Mouse (Mus musculus): Measurements from ENCODE around the gene Nadk2. TPM values are rescaled to one million over a fixed set of nuclear protein-coding genes. Genes with fewer than 3 reads are reported as not detected.

Gene Nadk2
- total RNA-seq (2018; cell fraction: chromatin; rRNA removed) = 10 to 100 TPM in 18 of 26 experiments, 1 to 10 TPM in 8; 1.2 to 43.8 (median 17.9) TPM
- 10 to 100 TPM in 8 of 26 experiments, 1 to 10 TPM in 18; 3.4 to 13.6 (median 7.4) TPM for total RNA-seq (2018; cell fraction: cytosol; rRNA removed)
- 10 to 100 TPM in 9 of 26 experiments, 1 to 10 TPM in 17; 3.0 to 27.6 (median 8.3) TPM for total RNA-seq (2018; cell fraction: nucleus; rRNA removed)
- 7.8 to 10.3 TPM (median 8.3 TPM) in 3 replicates for polyA plus RNA-seq (2018)

- H3K27ac ChIP-seq = peak within 1 kb of the TSS; percentile 56
- H3K36me3 ChIP-seq (ENCODE audit: inconsistent target) = no peaks in the 10 kb centered on the region
- peaks cover 43% of the 10 kb centered on the region for H3K79me2 ChIP-seq (ENCODE audit: inconsistent target)
- peak within 1 kb of the TSS; percentile 69 for H3K4me3 ChIP-seq (ENCODE audit: inconsistent target)
- under 1% methylated on average over 53 of the region's 54 CpGs for WGBS (ENCODE audit: missing documents)
Observed at GRCm38 (mm10) chr15:9070912-9071555, at the start of gene Nadk2. TSS of gene Nadk2 (plus strand) at chr15:9071260.

DNA sequence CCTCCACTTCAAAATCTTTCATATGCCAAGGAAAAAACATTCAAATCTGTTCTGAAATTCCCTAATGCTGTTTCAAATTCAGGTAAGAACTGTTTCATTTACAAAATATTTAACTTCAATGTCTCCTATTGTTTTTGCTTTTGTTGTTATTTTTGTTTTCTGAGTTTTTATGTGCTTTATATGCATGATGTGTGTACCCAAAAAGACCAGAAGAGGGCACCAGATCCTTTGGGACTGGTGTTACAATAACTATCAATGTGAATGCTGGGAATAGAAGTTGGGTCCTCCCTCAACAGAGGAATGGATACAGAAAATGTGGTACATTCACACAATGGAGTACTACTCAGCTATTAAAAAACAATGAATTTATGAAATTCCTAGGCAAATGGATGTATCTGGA, 15.4 kb upstream of the Nadk2 start:
- no peaks in the 10 kb centered on the region for H3K36me3 ChIP-seq (ENCODE audit: inconsistent target)
- H3K27ac ChIP-seq = no peak overlapping the region
- H3K4me3 ChIP-seq (ENCODE audit: inconsistent target) = no peak overlapping the region
- no peaks in the 10 kb centered on the region for H3K79me2 ChIP-seq (ENCODE audit: inconsistent target)

DNA sequence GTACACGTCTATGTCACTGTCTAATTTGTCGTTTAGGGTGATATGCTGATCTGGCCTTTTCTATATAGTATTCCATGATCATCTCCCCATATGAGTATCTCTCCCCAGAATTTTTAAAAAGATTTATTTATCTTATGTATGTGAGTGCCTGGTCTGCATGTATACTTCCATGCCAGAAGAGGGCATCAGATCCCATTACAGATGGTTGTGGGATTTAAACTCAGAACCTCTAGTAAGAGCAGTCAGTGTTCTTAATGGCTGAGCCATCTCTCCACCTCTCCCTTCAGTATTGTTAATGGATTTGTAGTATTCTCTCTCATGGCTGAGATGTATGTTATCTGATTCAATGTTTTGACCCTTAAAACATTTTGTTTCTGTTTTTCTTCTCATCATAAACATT, 11.2 kb upstream of the Nadk2 start:
- 95% methylated on average over 2 of the region's 2 CpGs for WGBS (ENCODE audit: missing documents)
- Histone ChIP-seq H3K4me3 (ENCODE audit: inconsistent target) (no peak overlapping the region), H3K36me3 (ENCODE audit: inconsistent target) (no peaks in the 10 kb centered on the region), H3K27ac (no peak overlapping the region), H3K79me2 (ENCODE audit: inconsistent target) (no peaks in the 10 kb centered on the region)

DNA sequence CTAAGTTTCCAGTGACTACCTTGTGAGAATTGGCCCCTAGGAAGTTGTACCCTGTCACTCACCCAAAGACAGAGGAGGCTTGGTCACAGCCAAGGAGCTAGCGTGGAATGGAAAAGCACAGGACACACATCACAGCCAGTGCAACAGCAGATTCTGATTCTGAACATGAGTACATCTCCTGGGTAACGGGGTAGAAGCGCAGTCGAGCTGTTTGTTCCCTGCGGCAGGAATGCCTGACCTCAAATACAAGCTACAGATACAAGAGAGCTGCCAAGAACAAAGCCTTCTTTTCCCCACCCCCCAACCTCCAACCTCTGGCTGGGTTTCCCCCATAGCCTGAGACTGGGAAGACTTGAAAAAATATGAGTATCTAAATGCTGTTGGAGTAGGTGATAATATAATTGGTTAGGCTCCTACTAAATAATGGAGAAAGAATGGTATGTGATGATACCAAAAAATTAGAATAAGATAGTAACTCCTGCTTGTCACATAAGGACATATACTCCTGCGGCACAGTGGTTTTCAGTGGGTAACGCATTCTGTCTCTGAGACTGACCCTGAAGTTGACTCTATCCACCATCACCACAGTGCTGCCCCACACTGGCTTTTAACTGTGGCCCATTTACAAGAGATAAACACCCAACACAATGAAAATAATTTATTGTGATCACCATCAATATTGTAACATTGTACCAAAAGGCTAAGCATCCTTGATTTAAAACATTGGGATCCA, 9.7 kb upstream of the Nadk2 start:
- H3K79me2 ChIP-seq (ENCODE audit: inconsistent target) = no peaks in the 10 kb centered on the region
- H3K36me3 ChIP-seq (ENCODE audit: inconsistent target) = no peaks in the 10 kb centered on the region
- WGBS (ENCODE audit: missing documents) = 98% methylated on average over 6 of the region's 7 CpGs
- H3K27ac ChIP-seq = no peak overlapping the region
- no peak overlapping the region for H3K4me3 ChIP-seq (ENCODE audit: inconsistent target)

DNA sequence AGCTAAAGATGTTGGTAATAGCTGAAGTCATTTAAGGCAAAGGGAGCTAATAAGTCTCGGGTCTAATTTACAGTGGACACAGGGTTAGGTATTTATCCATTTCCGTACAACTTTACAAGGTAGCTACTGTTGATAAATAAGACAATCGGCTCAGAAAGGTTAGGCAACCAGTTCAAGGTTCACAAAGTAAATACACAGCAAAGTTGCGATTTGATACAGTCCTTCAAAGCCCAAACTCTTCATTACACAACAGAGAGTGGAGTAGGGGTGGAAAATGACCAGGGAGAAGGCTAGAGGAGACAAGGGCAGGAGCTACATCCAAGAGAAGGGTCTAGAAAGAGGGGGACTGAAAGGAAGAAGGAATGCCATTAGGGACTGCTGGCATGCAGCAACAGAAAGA, 2.2 kb upstream of the Nadk2 start:
- WGBS (ENCODE audit: missing documents) = 92% methylated on average over 4 of the region's 4 CpGs
- Histone ChIP-seq H3K36me3 (ENCODE audit: inconsistent target) (no peaks in the 10 kb centered on the region), H3K4me3 (ENCODE audit: inconsistent target) (no peak overlapping the region), H3K79me2 (ENCODE audit: inconsistent target) (peaks cover 23% of the 10 kb centered on the region), H3K27ac (no peak overlapping the region)

- no peaks in the 10 kb centered on the region for H3K36me3 ChIP-seq (ENCODE audit: inconsistent target)
- peaks cover 36% of the 10 kb centered on the region for H3K79me2 ChIP-seq (ENCODE audit: inconsistent target)
- H3K27ac ChIP-seq = peak overlapping the region; percentile 56
- 0% methylated on average over 3 of the region's 3 CpGs for WGBS (ENCODE audit: missing documents)
- H3K4me3 ChIP-seq (ENCODE audit: inconsistent target) = peak overlapping the region; percentile 69
Observed at GRCm38 (mm10) chr15:9070353-9070752, 707 bp upstream of the Nadk2 start.

GRCm38 (mm10) chr15:9071556-9072544, 790 bp downstream of the Nadk2 start:
- WGBS (ENCODE audit: missing documents) = under 1% methylated on average over 56 of the region's 66 CpGs

GRCm38 (mm10) chr15:9072630-9073029, 1.6 kb downstream of the Nadk2 start:
- WGBS (ENCODE audit: missing documents) = 10% methylated on average over 5 of the region's 5 CpGs
- H3K36me3 ChIP-seq (ENCODE audit: inconsistent target) = no peaks in the 10 kb centered on the region
- peaks cover 59% of the 10 kb centered on the region for H3K79me2 ChIP-seq (ENCODE audit: inconsistent target)
- no peak overlapping the region for H3K27ac ChIP-seq
- peak overlapping the region; percentile 61 for H3K4me3 ChIP-seq (ENCODE audit: inconsistent target)

More at GRCm38 (mm10) chr15:9071556-9072544, 790 bp downstream of the Nadk2 start:
- Histone ChIP-seq H3K36me3 (ENCODE audit: inconsistent target) (no peaks in the 10 kb centered on the region), H3K4me3 (ENCODE audit: inconsistent target) (peak overlapping the region; percentile 61), H3K79me2 (ENCODE audit: inconsistent target) (peaks cover 51% of the 10 kb centered on the region), H3K27ac (peak overlapping the region; percentile 12; the same call in 1 of the 2 replicates)

- WGBS (ENCODE audit: missing documents) = 30% methylated on average over 12 of the region's 12 CpGs
- Histone ChIP-seq H3K36me3 (ENCODE audit: inconsistent target) (no peaks in the 10 kb centered on the region), H3K79me2 (ENCODE audit: inconsistent target) (peaks cover 64% of the 10 kb centered on the region), H3K27ac (no peak overlapping the region), H3K4me3 (ENCODE audit: inconsistent target) (peak overlapping the region; percentile 61; the same call in 1 of the 2 replicates)
Observed at GRCm38 (mm10) chr15:9073067-9073608, 2.1 kb downstream of the Nadk2 start.

DNA sequence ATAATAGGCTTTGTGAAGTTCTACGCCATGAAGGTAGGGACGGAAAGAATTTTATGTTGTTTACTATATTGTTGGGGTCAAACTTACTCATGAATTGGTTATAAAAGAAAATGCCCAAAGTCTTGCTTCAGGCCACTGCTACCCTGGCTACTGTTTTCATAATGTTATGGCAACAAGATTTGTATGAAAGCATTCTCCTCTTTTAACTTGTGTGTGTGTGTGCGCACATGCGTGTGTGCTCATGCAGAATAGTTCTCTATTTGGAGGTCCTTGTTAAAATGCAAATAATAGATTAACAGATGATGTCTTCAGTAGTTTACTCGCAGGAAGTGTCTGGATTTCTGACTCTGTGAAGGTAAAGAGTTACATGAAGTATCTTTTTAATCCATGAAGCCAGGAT, 2.6 kb downstream of the Nadk2 start:
- H3K36me3 ChIP-seq (ENCODE audit: inconsistent target) = no peaks in the 10 kb centered on the region
- H3K27ac ChIP-seq = no peak overlapping the region
- 86% methylated on average over 5 of the region's 5 CpGs for WGBS (ENCODE audit: missing documents)
- H3K4me3 ChIP-seq (ENCODE audit: inconsistent target) = no peak overlapping the region
- H3K79me2 ChIP-seq (ENCODE audit: inconsistent target) = peaks cover 70% of the 10 kb centered on the region

DNA sequence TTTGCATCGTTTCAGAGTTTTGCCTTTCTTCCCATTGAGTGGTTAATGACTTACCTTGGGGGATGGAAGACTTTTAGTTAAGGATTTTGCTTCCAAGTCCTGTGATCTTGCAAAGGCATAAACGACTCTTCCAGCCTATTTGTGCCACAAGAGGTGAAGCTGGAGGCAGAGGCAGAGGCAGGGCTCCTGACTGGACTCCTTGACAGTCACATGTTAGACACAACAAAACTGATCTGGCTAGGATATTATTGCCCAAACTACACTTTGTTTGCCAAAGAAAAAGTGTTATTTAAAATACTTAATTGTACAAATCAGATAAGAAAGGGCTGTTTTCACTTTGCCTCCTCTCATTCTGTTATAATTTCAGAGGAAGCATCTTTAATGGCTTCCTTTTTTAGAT, 3.1 kb downstream of the Nadk2 start:
- H3K4me3 ChIP-seq (ENCODE audit: inconsistent target) = no peak overlapping the region
- H3K79me2 ChIP-seq (ENCODE audit: inconsistent target) = peaks cover 74% of the 10 kb centered on the region
- no peaks in the 10 kb centered on the region for H3K36me3 ChIP-seq (ENCODE audit: inconsistent target)
- WGBS (ENCODE audit: missing documents) = 51% methylated on average over 2 of the region's 2 CpGs
- H3K27ac ChIP-seq = no peak overlapping the region

DNA sequence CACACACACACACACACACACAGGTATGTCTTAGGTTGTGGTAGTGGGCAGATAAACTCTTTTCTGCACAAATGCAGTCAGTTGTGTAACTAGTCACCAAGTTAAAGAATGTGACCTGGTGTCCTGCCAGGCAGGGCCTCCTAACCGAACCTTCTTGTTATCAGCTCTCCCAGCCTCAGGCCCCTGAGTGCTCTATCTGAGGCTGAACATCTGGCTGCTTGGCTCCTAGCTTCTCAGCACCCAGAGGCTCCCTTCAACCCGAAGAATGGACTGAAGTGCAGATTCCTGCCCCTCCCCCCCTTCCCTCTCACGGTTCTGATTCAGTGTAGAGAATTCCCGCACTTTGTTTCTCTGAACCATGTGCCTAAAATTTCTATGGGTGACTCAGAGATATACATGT, 3.6 kb downstream of the Nadk2 start:
- H3K36me3 ChIP-seq (ENCODE audit: inconsistent target) = no peaks in the 10 kb centered on the region
- H3K79me2 ChIP-seq (ENCODE audit: inconsistent target) = peaks cover 80% of the 10 kb centered on the region
- H3K27ac ChIP-seq = no peak overlapping the region
- 12% methylated on average over 4 of the region's 4 CpGs for WGBS (ENCODE audit: missing documents)
- H3K4me3 ChIP-seq (ENCODE audit: inconsistent target) = no peak overlapping the region

- WGBS (ENCODE audit: missing documents) = 76% methylated on average over 14 of the region's 14 CpGs
- Histone ChIP-seq H3K4me3 (ENCODE audit: inconsistent target) (no peak overlapping the region), H3K27ac (no peak overlapping the region), H3K36me3 (ENCODE audit: inconsistent target) (no peaks in the 10 kb centered on the region), H3K79me2 (ENCODE audit: inconsistent target) (peaks cover 90% of the 10 kb centered on the region)
Observed at GRCm38 (mm10) chr15:9075608-9076200, 4.6 kb downstream of the Nadk2 start.

Measured in macrophage (primary cell).